Mouse (Mus musculus) hindbrain, embryonic 12.5 days (tissue): ENCODE results near the gene Coro1c. TPM values are rescaled to one million over a fixed set of nuclear protein-coding genes. Genes with fewer than 3 reads are reported as not detected.

Source experiments
- ATAC-seq: fragments of 200-750 bp; cut with Nextera tagmentation; 2 replicates; pipeline ENCODE4 v1.8.0; 2017; ENCODE audit warnings: moderate TSS enrichment; ENCODE audit not compliant: low FRiP score
- H3K27ac ChIP-seq: fragments of 300-500 bp; sonication (generic); 2 replicates; pipeline ENCODE4 v1.5.1; 2016; ENCODE audit warnings: mild to moderate bottlenecking
- H3K27me3 ChIP-seq: fragments of 300-500 bp; sonication (generic); 2 replicates; pipeline ENCODE4 v1.6.1; 2016; ENCODE audit warnings: mild to moderate bottlenecking
- H3K36me3 ChIP-seq: fragments of 300-500 bp; sonication (generic); 2 replicates; pipeline ENCODE4 v1.6.1; 2016; ENCODE audit warnings: mild to moderate bottlenecking
- H3K4me1 ChIP-seq: fragments of 300-500 bp; sonication (generic); 2 replicates; pipeline ENCODE4 v1.6.1; 2016
- H3K4me2 ChIP-seq: fragments of 300-500 bp; sonication (generic); replicated peaks from 2 replicates; pipeline ENCODE4 v1.6.1; 2016; ENCODE audit warnings: mild to moderate bottlenecking
- H3K4me3 ChIP-seq: fragments of 300-500 bp; sonication (generic); 2 replicates; pipeline ENCODE4 v1.5.1; 2016; ENCODE audit warnings: mild to moderate bottlenecking
- H3K9ac ChIP-seq: fragments of 300-500 bp; sonication (generic); 2 replicates; pipeline ENCODE4 v1.6.1; 2016; ENCODE audit warnings: mild to moderate bottlenecking, moderate library complexity
- H3K9me3 ChIP-seq: fragments of 300-500 bp; sonication (generic); replicated peaks from 2 replicates; pipeline ENCODE4 v1.6.1; 2016; ENCODE audit warnings: mild to moderate bottlenecking
- WGBS: fragments of 180-500 bp; shearing (Covaris S2); methylation state at CpG from one replicate; pipeline ENCODE4 v1.1.7; 2016; 5-methylcytosine and 5-hydroxymethylcytosine counted together
- polyA plus RNA-seq: library from polyadenylated mRNA; unstranded; fragments of >200 nt; fragmentation: Nextera tagmentation; extraction: Ambion mirVana; gene quantifications from 2 replicates; pipeline ENCODE4 v1.2.1, GENCODE M21; 2016

Gene Coro1c
- polyA plus RNA-seq, 1 experiment from 2014 or later: 226 TPM

DNA sequence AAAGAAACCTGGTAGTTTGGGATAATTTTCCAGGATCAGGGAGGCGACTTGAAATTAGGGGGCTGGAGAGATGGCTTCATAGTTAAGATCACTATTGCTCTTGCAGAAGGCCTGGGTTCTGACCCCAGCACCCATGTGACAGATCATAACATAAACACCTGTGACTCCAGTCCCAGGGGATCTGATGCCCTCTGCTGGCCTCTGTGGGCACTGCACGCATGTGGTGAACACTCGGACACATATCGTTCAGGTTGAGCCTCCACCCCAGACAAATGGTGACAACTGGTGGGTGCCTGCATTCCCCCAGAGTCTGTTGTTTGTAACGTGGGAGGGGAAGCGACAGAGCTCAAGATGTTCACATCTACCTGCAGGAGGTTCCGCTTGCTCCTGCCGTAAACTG, 47.3 kb downstream of the Coro1c start:
- ATAC-seq: no peak
- Histone ChIP-seq H3K4me3 (no peak overlapping the region), H3K27ac (no peak overlapping the region), H3K36me3 (peaks cover 43% of the 10 kb centered on the region), H3K9ac (no peak overlapping the region), H3K27me3 (no peaks in the 10 kb centered on the region), H3K4me2 (no peak overlapping the region), H3K9me3 (no peaks in the 10 kb centered on the region), H3K4me1 (peaks cover 50% of the 10 kb centered on the region)
- 95% methylated on average over 8 of the region's 8 CpGs for WGBS

GRCm38 (mm10) chr5:113858971-113859370, 49.6 kb downstream of the Coro1c start:
- Histone ChIP-seq H3K4me3 (no peak overlapping the region), H3K4me1 (peaks cover 61% of the 10 kb centered on the region), H3K27ac (no peak overlapping the region), H3K9me3 (no peaks in the 10 kb centered on the region), H3K27me3 (no peaks in the 10 kb centered on the region), H3K36me3 (peaks cover 28% of the 10 kb centered on the region), H3K4me2 (no peak overlapping the region), H3K9ac (0 out of 2 replicates have a peak overlapping the region, but pooled peaks have one; percentile 35)
- no peak for ATAC-seq
- WGBS: 69% methylated on average over 5 of the region's 5 CpGs

DNA sequence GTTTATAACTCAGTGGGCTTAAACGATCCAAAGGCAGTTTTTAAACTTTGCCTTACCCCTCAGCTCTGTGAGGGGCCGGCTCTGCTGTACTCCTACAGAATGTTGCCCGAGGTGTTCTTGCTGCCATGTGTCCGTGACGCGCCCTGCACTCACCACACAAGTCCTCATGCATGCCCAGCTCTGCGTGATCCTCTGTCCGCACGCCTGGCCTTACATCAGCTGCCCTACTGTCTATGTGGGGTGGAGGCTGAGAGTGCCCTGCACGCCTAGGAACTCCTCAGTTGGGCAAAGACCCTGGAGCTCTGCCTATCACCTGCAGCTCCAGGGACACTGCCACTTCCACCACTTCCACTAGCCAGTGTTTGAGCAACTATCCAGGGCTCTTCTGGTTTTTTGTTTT, 50.0 kb downstream of the Coro1c start:
- H3K4me1 ChIP-seq: peaks cover 57% of the 10 kb centered on the region
- no peak overlapping the region for H3K27ac ChIP-seq

GRCm38 (mm10) chr5:113857631-113858030, 50.9 kb downstream of the Coro1c start:
- ATAC-seq: no peak
- H3K36me3 ChIP-seq: peaks cover 18% of the 10 kb centered on the region; the same call in 1 of the 2 replicates

More for the DNA sequence above, 50.0 kb downstream of the Coro1c start:
- no peaks in the 10 kb centered on the region for H3K9me3 ChIP-seq
- 84% methylated on average over 10 of the region's 10 CpGs for WGBS
- H3K36me3 ChIP-seq: peaks cover 23% of the 10 kb centered on the region; the same call in 1 of the 2 replicates
- no peak overlapping the region for H3K4me3 ChIP-seq
- ATAC-seq: no peak
- no peak overlapping the region for H3K4me2 ChIP-seq
- H3K9ac ChIP-seq: 0 out of 2 replicates have a peak overlapping the region, but pooled peaks have one; percentile 35
- no peaks in the 10 kb centered on the region for H3K27me3 ChIP-seq

GRCm38 (mm10) chr5:113856631-113857030, 51.9 kb downstream of the Coro1c start:
- no peak overlapping the region for H3K4me2 ChIP-seq
- H3K9ac ChIP-seq: no peak overlapping the region
- H3K9me3 ChIP-seq: no peaks in the 10 kb centered on the region
- no peak for ATAC-seq
- H3K27ac ChIP-seq: peak overlapping the region; percentile 52
- 61% methylated on average over 7 of the region's 7 CpGs for WGBS
- H3K4me3 ChIP-seq: no peak overlapping the region
- no peaks in the 10 kb centered on the region for H3K27me3 ChIP-seq
- peaks cover 50% of the 10 kb centered on the region for H3K4me1 ChIP-seq
- H3K36me3 ChIP-seq: peaks cover 17% of the 10 kb centered on the region; the same call in 1 of the 2 replicates

More at GRCm38 (mm10) chr5:113857631-113858030, 50.9 kb downstream of the Coro1c start:
- Histone ChIP-seq H3K4me2 (no peak overlapping the region), H3K27me3 (no peaks in the 10 kb centered on the region), H3K27ac (no peak overlapping the region), H3K4me1 (peaks cover 50% of the 10 kb centered on the region), H3K4me3 (no peak overlapping the region), H3K9ac (0 out of 2 replicates have a peak overlapping the region, but pooled peaks have one; percentile 13), H3K9me3 (no peaks in the 10 kb centered on the region)
- 60% methylated on average over 8 of the region's 8 CpGs for WGBS

- peak; percentile 53 for ATAC-seq
- Histone ChIP-seq H3K27me3 (no peaks in the 10 kb centered on the region), H3K9me3 (no peaks in the 10 kb centered on the region), H3K4me2 (no peak overlapping the region), H3K27ac (peak overlapping the region; percentile 66), H3K9ac (0 out of 2 replicates have a peak overlapping the region, but pooled peaks have one; percentile 36), H3K4me1 (peaks cover 53% of the 10 kb centered on the region), H3K4me3 (no peak overlapping the region), H3K36me3 (peaks cover 21% of the 10 kb centered on the region)
- 31% methylated on average over 3 of the region's 3 CpGs for WGBS
Observed at GRCm38 (mm10) chr5:113855696-113856095, 52.9 kb downstream of the Coro1c start.

DNA sequence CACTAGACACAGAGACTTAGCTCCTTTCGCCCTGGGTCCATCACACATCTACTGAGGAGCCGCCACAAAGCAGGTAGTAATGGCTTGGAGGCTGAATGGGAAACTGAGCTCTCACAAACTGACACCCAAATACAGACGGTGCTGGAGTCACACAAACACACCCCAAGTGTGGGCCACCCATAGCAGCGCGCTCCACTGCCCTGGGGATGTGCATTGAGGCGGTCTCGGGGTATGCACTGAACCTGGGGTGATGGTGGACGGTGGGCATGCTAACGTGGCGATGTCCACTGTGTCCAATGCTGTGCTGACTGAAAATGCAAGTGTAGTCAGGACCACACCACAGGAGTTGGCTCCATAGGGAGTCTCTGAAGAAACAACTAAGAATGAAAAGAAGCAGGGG, 53.4 kb downstream of the Coro1c start:
- peak; percentile 29; the same call in 1 of the 2 replicates for ATAC-seq
- 0 out of 2 replicates have a peak overlapping the region, but pooled peaks have one; percentile 36 for H3K9ac ChIP-seq
- whole genome bisulfite sequencing: 88% methylated on average over 10 of the region's 10 CpGs

GRCm38 (mm10) chr5:113854494-113854893, 54.1 kb downstream of the Coro1c start:
- no peak for ATAC-seq
- H3K4me2 ChIP-seq: no peak overlapping the region
- no peak overlapping the region for H3K9ac ChIP-seq
- H3K4me1 ChIP-seq: peaks cover 47% of the 10 kb centered on the region
- H3K27me3 ChIP-seq: no peaks in the 10 kb centered on the region
- WGBS: 41% methylated on average over 14 of the region's 14 CpGs
- no peaks in the 10 kb centered on the region for H3K9me3 ChIP-seq
- H3K36me3 ChIP-seq: peaks cover 28% of the 10 kb centered on the region
- H3K27ac ChIP-seq: no peak overlapping the region
- no peak overlapping the region for H3K4me3 ChIP-seq

More for the DNA sequence above, 53.4 kb downstream of the Coro1c start:
- Histone ChIP-seq H3K4me2 (no peak overlapping the region), H3K36me3 (peaks cover 22% of the 10 kb centered on the region), H3K4me3 (no peak overlapping the region), H3K9me3 (no peaks in the 10 kb centered on the region), H3K27me3 (no peaks in the 10 kb centered on the region), H3K4me1 (peaks cover 48% of the 10 kb centered on the region), H3K27ac (peak overlapping the region; percentile 66)

- Histone ChIP-seq H3K9ac (no peak overlapping the region), H3K4me3 (no peak overlapping the region), H3K27me3 (no peaks in the 10 kb centered on the region), H3K9me3 (no peaks in the 10 kb centered on the region), H3K27ac (no peak overlapping the region), H3K4me1 (peaks cover 37% of the 10 kb centered on the region), H3K36me3 (peaks cover 37% of the 10 kb centered on the region), H3K4me2 (no peak overlapping the region)
- 92% methylated on average over 10 of the region's 10 CpGs for WGBS
- ATAC-seq: no peak
Observed at GRCm38 (mm10) chr5:113853541-113853940, 55.0 kb downstream of the Coro1c start.

DNA sequence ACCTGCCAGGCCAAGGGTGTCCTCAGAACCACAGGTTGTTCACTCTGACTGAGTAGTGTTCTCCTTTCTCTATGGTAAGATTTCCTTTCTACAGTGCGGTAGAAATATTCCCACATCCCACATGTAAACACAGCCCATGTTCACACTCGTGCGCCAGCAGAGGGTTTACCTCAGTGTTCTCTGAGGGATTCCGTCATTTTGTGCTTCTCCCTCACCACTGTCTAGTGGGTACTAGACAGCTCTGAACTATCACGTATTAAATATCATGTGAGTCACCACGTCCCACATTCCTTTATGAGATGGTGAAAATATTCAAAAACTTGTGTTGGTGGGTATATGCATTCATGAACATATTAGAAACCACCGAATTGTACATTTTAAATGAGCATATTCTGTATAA, 56.1 kb downstream of the Coro1c start:
- WGBS: 94% methylated on average over 7 of the region's 7 CpGs
- H3K4me2 ChIP-seq: no peak overlapping the region
- no peak overlapping the region for H3K27ac ChIP-seq
- H3K4me3 ChIP-seq: no peak overlapping the region
- no peaks in the 10 kb centered on the region for H3K27me3 ChIP-seq
- no peaks in the 10 kb centered on the region for H3K9me3 ChIP-seq
- peaks cover 47% of the 10 kb centered on the region for H3K36me3 ChIP-seq
- H3K4me1 ChIP-seq: peaks cover 29% of the 10 kb centered on the region
- no peak for ATAC-seq
- no peak overlapping the region for H3K9ac ChIP-seq

- no peak overlapping the region for H3K4me3 ChIP-seq
- peaks cover 64% of the 10 kb centered on the region for H3K36me3 ChIP-seq
- H3K27me3 ChIP-seq: no peaks in the 10 kb centered on the region
- WGBS: 75% methylated on average over 8 of the region's 8 CpGs
- H3K4me1 ChIP-seq: peaks cover 12% of the 10 kb centered on the region
- no peak for ATAC-seq
- H3K9ac ChIP-seq: no peak overlapping the region
- H3K4me2 ChIP-seq: no peak overlapping the region
- no peaks in the 10 kb centered on the region for H3K9me3 ChIP-seq
- 0 out of 2 replicates have a peak overlapping the region, but pooled peaks have one; percentile 61 for H3K27ac ChIP-seq
Observed at GRCm38 (mm10) chr5:113850680-113851230, 57.8 kb downstream of the Coro1c start.

GRCm38 (mm10) chr5:113847636-113848035, 60.9 kb downstream of the Coro1c start:
- 84% methylated on average over 9 of the region's 9 CpGs for WGBS
- no peak overlapping the region for H3K9ac ChIP-seq
- H3K4me1 ChIP-seq: peaks cover 4% of the 10 kb centered on the region; the same call in 1 of the 2 replicates
- H3K36me3 ChIP-seq: peaks cover 90% of the 10 kb centered on the region
- H3K9me3 ChIP-seq: no peaks in the 10 kb centered on the region
- no peak overlapping the region for H3K27ac ChIP-seq
- no peak for ATAC-seq
- no peak overlapping the region for H3K4me3 ChIP-seq
- no peak overlapping the region for H3K4me2 ChIP-seq
- H3K27me3 ChIP-seq: no peaks in the 10 kb centered on the region

- no peaks in the 10 kb centered on the region for H3K9me3 ChIP-seq
- H3K27me3 ChIP-seq: no peaks in the 10 kb centered on the region
- H3K4me2 ChIP-seq: no peak overlapping the region
- 94% methylated on average over 8 of the region's 8 CpGs for WGBS
- H3K9ac ChIP-seq: no peak overlapping the region
- peaks cover 90% of the 10 kb centered on the region for H3K36me3 ChIP-seq
- H3K27ac ChIP-seq: no peak overlapping the region
- no peak for ATAC-seq
- no peak overlapping the region for H3K4me3 ChIP-seq
- H3K4me1 ChIP-seq: peaks cover 4% of the 10 kb centered on the region; the same call in 1 of the 2 replicates
Observed at GRCm38 (mm10) chr5:113846656-113847055, 61.9 kb downstream of the Coro1c start.
